Mouse (Mus musculus): ENCODE measurements around the gene Pdpr. TPM values are rescaled to one million over a fixed set of nuclear protein-coding genes. Genes with fewer than 3 reads are reported as not detected.
A peak's percentile ranks its signal among the peaks of the same experiment; 100 is the strongest.

Pdpr gene
- 19.0 and 22.4 TPM in 2 replicates for polyA plus RNA-seq (2011; ENCODE audit: insufficient read depth, insufficient read length, low read depth, missing spikeins)

- Histone ChIP-seq H3K4me3 (ENCODE audit: low read depth, low read length) (peak within 1 kb of the TSS; percentile 98), H3K27me3 (ENCODE audit: control insufficient read depth, insufficient read depth, low read length, poor library complexity, severe bottlenecking) (no peaks in the 10 kb centered on the region), H3K36me3 (ENCODE audit: control insufficient read depth, insufficient read depth, low read length, poor library complexity, severe bottlenecking) (no peaks in the 10 kb centered on the region), H3K4me1 (ENCODE audit: control insufficient read depth, insufficient read depth, low read length) (peaks cover 4% of the 10 kb centered on the region), H3K27ac (ENCODE audit: insufficient read depth, low read length) (0 out of 2 replicates have a peak within 1 kb of the TSS, but pooled peaks have one; percentile 3), H3K9ac (ENCODE audit: low read depth, poor library complexity, severe bottlenecking) (peak within 1 kb of the TSS; percentile 75), H3K9me3 (replicated peaks; ENCODE audit: control insufficient read depth, insufficient read depth, low read length, poor library complexity, severe bottlenecking) (no peaks in the 10 kb centered on the region)
- TF ChIP-seq POLR2A (IDR thresholded peaks at IDR 0.05; ENCODE audit: insufficient read depth, low read length), result no peak
- TF ChIP-seq EP300 (IDR thresholded peaks at IDR 0.05; ENCODE audit: insufficient read depth, low read depth, low read length), result no peak
- no peak for TF ChIP-seq CTCF (IDR thresholded peaks at IDR 0.05; ENCODE audit: low read depth, low read length)
Measured at GRCm38 (mm10) chr8:111093865-111094718, at the start of gene Pdpr. TSS of gene Pdpr (plus strand) at chr8:111094630.

GRCm38 (mm10) chr8:111048694-111049093, 45.7 kb upstream of the Pdpr start:
- no peak for TF ChIP-seq POLR2A (IDR thresholded peaks at IDR 0.05; ENCODE audit: insufficient read depth, low read length)
- TF ChIP-seq CTCF (IDR thresholded peaks at IDR 0.05; ENCODE audit: low read depth, low read length), result no peak
- no peak for TF ChIP-seq EP300 (IDR thresholded peaks at IDR 0.05; ENCODE audit: insufficient read depth, low read depth, low read length)

GRCm38 (mm10) chr8:111049106-111049505, 45.3 kb upstream of the Pdpr start:
- Histone ChIP-seq H3K9ac (ENCODE audit: low read depth, poor library complexity, severe bottlenecking) (no peak overlapping the region), H3K4me3 (ENCODE audit: low read depth, low read length) (no peak overlapping the region), H3K27ac (ENCODE audit: insufficient read depth, low read length) (no peak overlapping the region), H3K9me3 (replicated peaks; ENCODE audit: control insufficient read depth, insufficient read depth, low read length, poor library complexity, severe bottlenecking) (no peaks in the 10 kb centered on the region), H3K4me1 (ENCODE audit: control insufficient read depth, insufficient read depth, low read length) (no peaks in the 10 kb centered on the region), H3K36me3 (ENCODE audit: control insufficient read depth, insufficient read depth, low read length, poor library complexity, severe bottlenecking) (peaks cover 100% of the 10 kb centered on the region), H3K27me3 (ENCODE audit: control insufficient read depth, insufficient read depth, low read length, poor library complexity, severe bottlenecking) (no peaks in the 10 kb centered on the region)
- TF ChIP-seq CTCF (IDR thresholded peaks at IDR 0.05; ENCODE audit: low read depth, low read length) (no peak), EP300 (IDR thresholded peaks at IDR 0.05; ENCODE audit: insufficient read depth, low read depth, low read length) (no peak), POLR2A (IDR thresholded peaks at IDR 0.05; ENCODE audit: insufficient read depth, low read length) (no peak)

More at GRCm38 (mm10) chr8:111048694-111049093, 45.7 kb upstream of the Pdpr start:
- Histone ChIP-seq H3K4me3 (ENCODE audit: low read depth, low read length) (no peak overlapping the region), H3K36me3 (ENCODE audit: control insufficient read depth, insufficient read depth, low read length, poor library complexity, severe bottlenecking) (peaks cover 99% of the 10 kb centered on the region), H3K9ac (ENCODE audit: low read depth, poor library complexity, severe bottlenecking) (no peak overlapping the region), H3K27ac (ENCODE audit: insufficient read depth, low read length) (no peak overlapping the region), H3K9me3 (replicated peaks; ENCODE audit: control insufficient read depth, insufficient read depth, low read length, poor library complexity, severe bottlenecking) (no peaks in the 10 kb centered on the region), H3K27me3 (ENCODE audit: control insufficient read depth, insufficient read depth, low read length, poor library complexity, severe bottlenecking) (no peaks in the 10 kb centered on the region), H3K4me1 (ENCODE audit: control insufficient read depth, insufficient read depth, low read length) (no peaks in the 10 kb centered on the region)

GRCm38 (mm10) chr8:111053827-111054518, 40.5 kb upstream of the Pdpr start:
- H3K4me3 ChIP-seq (ENCODE audit: low read depth, low read length), result no peak overlapping the region
- peaks cover 3% of the 10 kb centered on the region for H3K4me1 ChIP-seq (ENCODE audit: control insufficient read depth, insufficient read depth, low read length)
- H3K9me3 ChIP-seq (replicated peaks; ENCODE audit: control insufficient read depth, insufficient read depth, low read length, poor library complexity, severe bottlenecking), result no peaks in the 10 kb centered on the region
- no peaks in the 10 kb centered on the region for H3K27me3 ChIP-seq (ENCODE audit: control insufficient read depth, insufficient read depth, low read length, poor library complexity, severe bottlenecking)
- no peak overlapping the region for H3K9ac ChIP-seq (ENCODE audit: low read depth, poor library complexity, severe bottlenecking)
- no peak for TF ChIP-seq EP300 (IDR thresholded peaks at IDR 0.05; ENCODE audit: insufficient read depth, low read depth, low read length)
- no peak for TF ChIP-seq POLR2A (IDR thresholded peaks at IDR 0.05; ENCODE audit: insufficient read depth, low read length)
- TF ChIP-seq CTCF (IDR thresholded peaks at IDR 0.05; ENCODE audit: low read depth, low read length), result no peak
- H3K27ac ChIP-seq (ENCODE audit: insufficient read depth, low read length), result peak overlapping the region; percentile 93
- H3K36me3 ChIP-seq (ENCODE audit: control insufficient read depth, insufficient read depth, low read length, poor library complexity, severe bottlenecking), result peaks cover 77% of the 10 kb centered on the region

GRCm38 (mm10) chr8:111055031-111055634, 39.3 kb upstream of the Pdpr start:
- no peaks in the 10 kb centered on the region for H3K27me3 ChIP-seq (ENCODE audit: control insufficient read depth, insufficient read depth, low read length, poor library complexity, severe bottlenecking)
- H3K36me3 ChIP-seq (ENCODE audit: control insufficient read depth, insufficient read depth, low read length, poor library complexity, severe bottlenecking), result peaks cover 65% of the 10 kb centered on the region
- H3K9me3 ChIP-seq (replicated peaks; ENCODE audit: control insufficient read depth, insufficient read depth, low read length, poor library complexity, severe bottlenecking), result no peaks in the 10 kb centered on the region
- peaks cover 4% of the 10 kb centered on the region for H3K4me1 ChIP-seq (ENCODE audit: control insufficient read depth, insufficient read depth, low read length)
- H3K4me3 ChIP-seq (ENCODE audit: low read depth, low read length), result no peak overlapping the region
- H3K9ac ChIP-seq (ENCODE audit: low read depth, poor library complexity, severe bottlenecking), result 0 out of 2 replicates have a peak overlapping the region, but pooled peaks have one; percentile 5
- H3K27ac ChIP-seq (ENCODE audit: insufficient read depth, low read length), result peak overlapping the region; percentile 93
- no peak for TF ChIP-seq CTCF (IDR thresholded peaks at IDR 0.05; ENCODE audit: low read depth, low read length)
- no peak for TF ChIP-seq EP300 (IDR thresholded peaks at IDR 0.05; ENCODE audit: insufficient read depth, low read depth, low read length)
- TF ChIP-seq POLR2A (IDR thresholded peaks at IDR 0.05; ENCODE audit: insufficient read depth, low read length), result no peak

Measured in ES-Bruce4 (cell line).